Mouse (Mus musculus) brain, embryonic 14.5 days (tissue): Measurements from ENCODE around the gene Naa25. TPM values are rescaled to one million over a fixed set of nuclear protein-coding genes. Genes with fewer than 3 reads are reported as not detected.

Experiments
- DNase-seq: peaks from one replicate; pipeline ENCODE4 v3.0.0-alpha.2; 2011; ENCODE audit warnings: low read depth
- CTCF ChIP-seq: fragments of 200-500 bp; IDR thresholded peaks from 2 replicates; pipeline ENCODE4 v1.5.1; 2012; ENCODE audit warnings: inconsistent platforms, mild to moderate bottlenecking, moderate library complexity, borderline replicate concordance; ENCODE audit not compliant: insufficient read depth, insufficient read length; ENCODE audit errors: extremely low read depth
- POLR2A ChIP-seq: fragments of 200-500 bp; IDR thresholded peaks from 2 replicates; pipeline ENCODE4 v1.6.1; 2012; ENCODE audit warnings: mild to moderate bottlenecking, inconsistent platforms, borderline replicate concordance; ENCODE audit not compliant: poor library complexity, insufficient read depth, insufficient read length, severe bottlenecking; ENCODE audit errors: extremely low read depth
- polyA plus RNA-seq: library from polyadenylated mRNA; depleted of rRNA; stranded (reverse); fragments of >200 nt; gene quantifications from 2 replicates; pipeline ENCODE4 v1.2.3, GENCODE M21; 2012

The Naa25 gene
- polyA plus RNA-seq, 1 experiment: 30.1 TPM

GRCm38 (mm10) chr5:121444870-121445269, 47.1 kb downstream of the Naa25 start:
- no peak for DNase-seq
- no peak for TF ChIP-seq CTCF
- TF ChIP-seq POLR2A: no peak

DNA sequence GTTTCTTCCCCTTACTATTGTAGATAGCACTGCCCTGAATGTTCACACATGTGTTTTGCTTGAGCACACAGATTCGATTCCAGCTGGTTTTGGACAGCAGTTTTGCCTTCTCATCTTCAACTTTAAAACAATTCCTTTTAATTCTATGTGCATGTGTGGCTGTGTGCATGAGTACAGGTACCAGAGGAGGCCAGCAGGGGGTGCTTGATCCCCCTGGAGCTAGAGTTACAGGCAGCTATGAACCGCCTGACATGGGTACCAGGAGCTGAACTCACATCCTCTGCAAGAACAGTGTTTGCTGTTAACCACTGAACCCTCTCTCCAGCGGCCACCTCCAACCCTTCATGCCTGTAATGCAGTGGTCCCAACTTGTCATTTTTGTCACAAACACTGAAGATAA, 50.7 kb downstream of the Naa25 start:
- no peak for DNase-seq

GRCm38 (mm10) chr5:121449976-121450375, 52.2 kb downstream of the Naa25 start:
- no peak for TF ChIP-seq POLR2A
- TF ChIP-seq CTCF: peak; percentile 40; the same call in 1 of the 2 replicates
- DNase-seq: peak; percentile 60

More for the DNA sequence above, 50.7 kb downstream of the Naa25 start:
- TF ChIP-seq POLR2A: no peak
- TF ChIP-seq CTCF: peak; percentile 30; the same call in 1 of the 2 replicates

- no peak for DNase-seq
- TF ChIP-seq POLR2A (no peak), CTCF (no peak)
Observed at GRCm38 (mm10) chr5:121450476-121450875, 52.7 kb downstream of the Naa25 start.

- no peak for TF ChIP-seq CTCF
- no peak for DNase-seq
Observed at GRCm38 (mm10) chr5:121451203-121451602, 53.5 kb downstream of the Naa25 start.

- DNase-seq: peak; percentile 55
- TF ChIP-seq CTCF (no peak), POLR2A (no peak)
Observed at GRCm38 (mm10) chr5:121451644-121452025, 53.9 kb downstream of the Naa25 start, which contains the start of gene Tmem116. Gene Tmem116, plus strand, starts transcription at chr5:121451893.

DNA sequence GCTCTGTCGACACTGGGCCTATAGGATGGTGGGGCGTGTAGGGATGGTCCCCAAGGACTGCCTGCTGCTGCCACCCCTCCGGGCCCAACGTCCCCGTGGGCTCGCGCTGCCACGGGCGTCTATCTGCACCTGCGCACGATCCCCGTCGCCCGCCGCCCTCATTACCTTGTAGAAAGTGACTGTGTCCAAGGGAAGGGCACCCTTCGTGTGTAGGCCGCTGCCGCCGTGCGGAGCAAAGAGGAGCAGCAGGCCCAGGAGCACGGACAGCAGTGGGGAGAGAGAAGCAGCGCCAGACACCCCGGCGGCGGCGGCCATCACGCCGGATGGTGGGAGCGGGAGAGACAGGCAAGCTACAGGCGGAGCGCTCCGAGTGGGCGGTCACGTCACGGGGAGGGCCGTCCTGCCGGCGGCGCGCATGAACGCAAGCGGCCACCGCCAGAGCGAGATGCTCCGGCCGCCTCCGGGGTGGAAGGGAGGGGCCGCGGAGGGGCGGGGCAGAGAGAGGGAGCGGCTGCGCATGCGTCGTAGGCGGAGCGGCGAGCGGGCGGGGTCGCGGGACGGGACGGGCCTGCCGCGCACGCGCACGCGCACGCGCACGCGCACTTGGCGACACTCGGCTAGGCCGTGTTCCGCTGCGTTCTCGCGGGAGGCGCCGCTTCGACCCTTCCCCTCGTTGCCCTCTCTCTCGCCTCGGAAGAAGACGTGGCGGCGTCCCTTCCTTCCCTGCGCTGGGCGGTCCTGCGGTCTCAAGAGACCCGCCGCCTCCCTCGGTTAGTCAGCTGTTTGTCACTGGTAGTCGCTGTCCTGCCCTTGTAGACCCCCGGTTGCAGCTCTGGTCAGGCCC, 54.5 kb downstream of the Naa25 start, which contains the start of gene Erp29:
Erp29 (minus strand) TSS at position 481 of the 844 bp plus-strand sequence.
- peak; percentile 98 for DNase-seq
- no peak for TF ChIP-seq CTCF
- TF ChIP-seq POLR2A: peak; percentile 94

- TF ChIP-seq POLR2A (no peak), CTCF (no peak)
Observed at GRCm38 (mm10) chr5:121452906-121453305, 55.2 kb downstream of the Naa25 start.

DNA sequence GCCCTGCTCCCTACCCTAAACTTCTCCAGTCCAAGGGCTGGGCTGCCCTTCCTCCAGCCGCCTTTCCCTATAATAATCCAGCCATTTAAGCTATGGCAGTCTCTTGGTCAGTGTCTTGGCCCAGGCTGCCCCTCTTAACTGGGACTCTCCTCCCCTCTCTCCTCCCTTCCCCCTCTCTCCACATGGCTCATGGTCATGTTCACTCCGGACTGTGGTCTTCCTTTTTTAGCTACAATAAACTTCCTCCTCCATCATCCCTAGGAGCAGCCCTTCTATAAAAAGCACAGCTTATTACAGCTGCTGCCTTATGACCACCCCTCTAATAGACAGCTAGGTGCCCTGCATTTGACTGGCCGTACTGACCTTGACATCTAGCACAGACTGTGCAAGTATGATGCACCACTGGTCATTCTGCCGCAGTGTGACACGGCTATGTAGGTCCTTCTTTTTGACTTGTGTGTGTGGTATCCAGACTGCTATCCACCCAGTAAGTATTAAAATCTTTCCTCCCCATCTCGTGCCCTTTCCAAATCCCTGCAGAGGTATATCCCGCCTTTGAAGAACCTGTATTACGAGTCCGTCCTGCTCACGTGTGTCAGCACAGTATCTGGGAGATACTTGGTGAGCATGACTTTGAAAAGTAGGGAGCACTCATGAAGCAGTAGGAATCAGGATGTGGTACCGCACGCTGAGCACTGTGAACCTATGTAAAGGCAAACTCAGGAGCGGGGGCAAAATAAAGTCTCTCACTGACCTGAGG, 56.2 kb downstream of the Naa25 start:
- TF ChIP-seq POLR2A (no peak), CTCF (no peak)
- DNase-seq: no peak

More at GRCm38 (mm10) chr5:121452906-121453305, 55.2 kb downstream of the Naa25 start:
- DNase-seq: no peak

GRCm38 (mm10) chr5:121454503-121454782, 56.7 kb downstream of the Naa25 start:
- TF ChIP-seq CTCF: no peak
- no peak for TF ChIP-seq POLR2A
- DNase-seq: no peak

DNA sequence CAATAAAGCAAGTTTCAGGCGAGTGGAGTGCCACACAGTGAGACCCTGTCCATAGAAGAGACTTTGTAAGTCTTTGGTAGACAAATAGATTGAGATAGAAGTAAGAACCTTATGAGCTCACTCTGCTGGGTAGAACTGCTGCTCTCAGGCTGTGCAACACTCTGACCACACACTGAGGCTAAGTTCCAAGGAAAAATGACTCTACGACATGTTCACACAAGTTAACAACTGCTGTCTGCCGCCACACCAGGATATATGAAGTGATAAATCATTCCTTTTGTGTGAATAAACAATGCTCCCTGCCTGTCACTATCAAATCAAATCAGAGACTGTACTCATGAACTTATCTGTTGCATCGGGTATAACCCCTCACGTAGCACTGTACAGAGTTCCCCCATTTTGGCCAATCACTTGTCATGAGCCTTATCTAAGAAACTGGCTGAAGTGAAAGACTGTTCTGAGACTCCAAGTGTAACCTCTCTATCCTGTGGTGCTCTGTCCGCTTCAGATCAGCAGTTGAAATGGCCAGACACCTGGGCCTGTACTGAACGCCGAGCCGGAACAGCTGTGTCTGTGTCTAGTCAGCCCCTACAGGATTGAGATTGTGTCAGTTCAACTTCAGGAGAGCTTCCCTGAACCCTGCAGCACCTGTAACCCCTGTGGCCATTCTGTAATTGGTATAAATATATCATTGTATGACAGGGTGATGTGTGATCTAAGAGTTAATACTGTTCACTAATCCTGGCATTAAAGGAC, 58.0 kb downstream of the Naa25 start:
- DNase-seq: no peak
- TF ChIP-seq POLR2A (no peak), CTCF (no peak)
